Mouse (Mus musculus) spleen, adult 2 months (tissue): ENCODE measurements around the gene Chd4. TPM values are rescaled to one million over a fixed set of nuclear protein-coding genes. Genes with fewer than 3 reads are reported as not detected.

Source experiments
- DNase-seq, 2 experiments: peaks; one replicate each; pipeline versions ENCODE4 v3.0.0 to v3.0.0-alpha.2; 2012 to 2021; ENCODE audit warnings: low spot score in 2 of 2, low read depth in 1 of 2
- H3K27ac ChIP-seq: fragments of 200-500 bp; 2 replicates; pipeline ENCODE4 v1.5.1; 2012; ENCODE audit warnings: low read length, inconsistent platforms; ENCODE audit not compliant: insufficient read depth
- H3K27me3 ChIP-seq: fragments of 200-500 bp; 2 replicates; pipeline ENCODE4 v1.6.1; 2012; ENCODE audit warnings: mild to moderate bottlenecking, moderate library complexity, low read length, inconsistent platforms; ENCODE audit not compliant: control insufficient read depth, insufficient read depth
- H3K36me3 ChIP-seq: fragments of 200-500 bp; 2 replicates; pipeline ENCODE4 v1.6.1; 2012; ENCODE audit warnings: mild to moderate bottlenecking, low read length, inconsistent platforms; ENCODE audit not compliant: control insufficient read depth, insufficient read depth
- H3K4me1 ChIP-seq: fragments of 200-500 bp; 2 replicates; pipeline ENCODE4 v1.6.1; 2011; ENCODE audit warnings: inconsistent platforms; ENCODE audit not compliant: control insufficient read depth, insufficient read depth, insufficient read length
- H3K4me3 ChIP-seq: fragments of 200-500 bp; 2 replicates; pipeline ENCODE4 v1.5.1; 2011; ENCODE audit warnings: mild to moderate bottlenecking, inconsistent platforms; ENCODE audit not compliant: insufficient read depth, insufficient read length; ENCODE audit errors: extremely low read depth
- CTCF ChIP-seq: fragments of 200-500 bp; IDR thresholded peaks from 2 replicates; pipeline ENCODE4 v1.5.1; 2011; ENCODE audit warnings: mild to moderate bottlenecking, inconsistent platforms; ENCODE audit not compliant: insufficient read depth, insufficient read length, insufficient replicate concordance; ENCODE audit errors: extremely low read depth
- POLR2A ChIP-seq: fragments of 200-500 bp; IDR thresholded peaks from 2 replicates; pipeline ENCODE4 v1.6.1; 2011; ENCODE audit warnings: low read depth, low read length, inconsistent platforms
- WGBS: fragments of 180-500 bp; shearing (Covaris S2); methylation state at CpG from one replicate; pipeline ENCODE4 v1.1.7; 2018; 5-methylcytosine and 5-hydroxymethylcytosine counted together
- polyA plus RNA-seq: library from polyadenylated mRNA; depleted of rRNA; stranded (reverse); fragments of >200 nt; gene quantifications from 2 replicates; pipeline ENCODE4 v1.2.3, GENCODE M21; 2012

Chd4 gene
- polyA plus RNA-seq, 1 experiment, result 87.4 TPM

- no peaks in the 10 kb centered on the region for H3K27me3 ChIP-seq
- peak overlapping the region; percentile 87 for H3K4me3 ChIP-seq
- no peak for TF ChIP-seq CTCF
- no peak for TF ChIP-seq POLR2A
- under 1% methylated on average over 39 of the region's 39 CpGs for WGBS
- peak overlapping the region; percentile 67 for H3K27ac ChIP-seq
- peaks cover 19% of the 10 kb centered on the region for H3K36me3 ChIP-seq
- DNase-seq, result peak; percentile 32 to 45
- H3K4me1 ChIP-seq, result peaks cover 10% of the 10 kb centered on the region; the same call in 1 of the 2 replicates
Measured at GRCm38 (mm10) chr6:125164672-125165327, 69.0 kb downstream of the Chd4 start.

GRCm38 (mm10) chr6:125165328-125165891, 69.6 kb downstream of the Chd4 start:
- TF ChIP-seq POLR2A, result peak; percentile 98
- TF ChIP-seq CTCF, result no peak
- under 1% methylated on average over 36 of the region's 36 CpGs for WGBS
- peaks cover 16% of the 10 kb centered on the region for H3K36me3 ChIP-seq

DNA sequence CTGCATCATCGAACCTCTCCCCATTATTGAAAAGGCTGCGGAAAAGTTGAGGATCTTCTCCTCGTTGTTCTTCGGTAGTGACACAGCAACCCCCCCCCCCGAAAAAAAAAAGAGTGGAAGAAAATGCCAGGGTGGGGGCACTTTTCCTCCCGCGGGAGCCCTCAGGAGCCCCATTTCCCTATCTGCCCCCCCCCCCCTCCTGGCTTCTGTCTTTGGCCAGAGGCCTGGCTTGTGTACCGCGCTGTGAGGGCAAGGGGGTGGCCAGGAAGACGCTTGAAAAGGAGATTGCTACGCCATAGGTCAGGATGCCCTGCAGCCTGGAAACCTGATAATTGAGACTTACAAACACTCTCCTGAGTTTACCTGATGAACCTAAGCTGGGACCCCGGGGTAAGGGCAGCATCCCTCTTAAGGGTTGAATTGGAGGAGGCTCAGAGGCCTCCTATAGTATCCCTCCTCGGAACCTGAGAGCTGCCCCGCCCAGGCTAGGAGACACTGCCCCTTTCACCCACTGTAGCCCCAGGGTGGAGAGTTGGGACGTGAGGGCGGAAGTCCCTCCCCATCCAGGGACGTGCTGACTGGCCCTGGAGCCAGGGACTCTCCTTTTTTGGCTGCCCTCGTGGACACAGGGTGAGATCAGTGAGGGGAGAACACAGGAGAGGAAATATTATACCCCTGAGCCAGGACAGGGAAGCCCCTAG, 70.4 kb downstream of the Chd4 start, which contains the start of gene Gapdh:
TSS of gene Gapdh (minus strand) at position 417 of the 701 bp plus-strand sequence.
- WGBS, result 6% methylated on average over 18 of the region's 18 CpGs
- H3K4me1 ChIP-seq, result peaks cover 10% of the 10 kb centered on the region; the same call in 1 of the 2 replicates
- no peak for DNase-seq

More at GRCm38 (mm10) chr6:125165328-125165891, 69.6 kb downstream of the Chd4 start:
- H3K27me3 ChIP-seq, result no peaks in the 10 kb centered on the region
- peaks cover 10% of the 10 kb centered on the region; the same call in 1 of the 2 replicates for H3K4me1 ChIP-seq
- DNase-seq, result peak; percentile 90 to 94
- H3K27ac ChIP-seq, result peak overlapping the region; percentile 67
- H3K4me3 ChIP-seq, result peak overlapping the region; percentile 87

DNA sequence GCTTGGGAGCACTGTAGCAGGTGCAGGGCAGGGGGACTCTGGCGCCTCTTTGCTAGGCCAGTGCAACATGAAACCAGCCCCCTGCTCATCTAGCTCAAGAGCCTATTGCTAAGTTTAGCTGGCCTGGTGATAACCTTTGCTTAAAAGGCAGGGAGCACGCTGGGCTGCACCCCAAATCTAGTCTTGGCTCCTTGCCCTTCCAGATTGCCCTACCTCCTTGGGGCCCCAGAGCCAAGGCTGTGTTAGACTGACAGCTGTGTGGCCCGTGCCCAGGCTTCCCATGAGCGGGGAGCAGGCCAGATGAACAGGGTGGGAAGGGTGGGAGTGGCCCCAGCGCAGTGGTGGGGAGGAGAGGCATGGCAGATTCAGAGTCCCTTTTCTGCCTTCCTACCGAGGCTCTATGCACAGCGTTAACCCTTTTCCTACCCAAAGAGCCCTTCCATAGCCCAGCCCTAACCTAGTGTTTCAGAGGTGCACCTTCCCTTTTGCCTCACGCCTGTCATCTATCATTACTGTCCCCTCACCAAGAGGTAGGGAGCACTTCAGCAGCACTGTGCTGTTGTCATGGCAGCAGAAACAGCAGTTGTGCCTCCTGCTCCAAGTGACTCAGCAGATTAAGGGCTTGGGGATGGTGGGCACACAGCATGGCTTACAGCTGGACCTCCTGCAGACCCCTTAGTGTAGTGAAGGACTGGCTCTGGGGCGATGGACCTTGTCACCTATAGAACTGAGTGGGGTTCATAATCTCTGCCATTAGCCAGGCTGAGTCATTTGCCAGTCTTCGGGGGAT, 71.3 kb downstream of the Chd4 start:
- H3K27ac ChIP-seq, result no peak overlapping the region
- no peak for DNase-seq
- peaks cover 10% of the 10 kb centered on the region for H3K36me3 ChIP-seq

More for the DNA sequence above, 70.4 kb downstream of the Chd4 start, which contains the start of gene Gapdh:
- peaks cover 13% of the 10 kb centered on the region for H3K36me3 ChIP-seq
- TF ChIP-seq CTCF, result no peak
- H3K27ac ChIP-seq, result peak within 1 kb of the TSS; percentile 67
- H3K4me3 ChIP-seq, result peak within 1 kb of the TSS; percentile 87
- H3K27me3 ChIP-seq, result no peaks in the 10 kb centered on the region

GRCm38 (mm10) chr6:125168086-125168485, 72.3 kb downstream of the Chd4 start:
- Histone ChIP-seq H3K36me3 (peaks cover 12% of the 10 kb centered on the region), H3K4me3 (no peak overlapping the region), H3K27me3 (no peaks in the 10 kb centered on the region), H3K27ac (no peak overlapping the region), H3K4me1 (peaks cover 10% of the 10 kb centered on the region; the same call in 1 of the 2 replicates)
- DNase-seq, result no peak
- 96% methylated on average over 14 of the region's 14 CpGs for WGBS
- TF ChIP-seq CTCF, result no peak
- TF ChIP-seq POLR2A, result no peak

More for the DNA sequence above, 71.3 kb downstream of the Chd4 start:
- WGBS, result 58% methylated on average over 10 of the region's 10 CpGs
- Histone ChIP-seq H3K4me1 (peaks cover 10% of the 10 kb centered on the region; the same call in 1 of the 2 replicates), H3K4me3 (no peak overlapping the region), H3K27me3 (no peaks in the 10 kb centered on the region)
- TF ChIP-seq CTCF (no peak), POLR2A (no peak)

DNA sequence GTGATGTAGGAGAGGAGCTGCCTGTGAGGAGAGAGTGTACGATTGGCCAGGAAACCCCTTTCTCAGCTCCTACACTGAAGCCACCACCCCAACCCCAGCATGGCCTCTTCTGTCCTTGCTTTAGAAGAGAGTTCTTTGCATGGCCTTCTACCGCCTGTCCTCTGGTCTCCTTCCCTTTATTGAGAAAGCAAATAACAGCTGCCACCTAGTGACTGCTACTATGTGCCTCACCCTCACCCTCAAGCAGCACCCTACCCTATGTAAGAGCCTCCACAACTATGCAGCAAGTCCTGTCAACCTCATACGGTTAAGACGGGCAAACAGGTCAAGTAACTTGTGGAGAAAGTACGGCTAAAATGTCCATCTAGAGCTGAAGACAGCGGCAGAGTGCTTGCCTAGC, 74.4 kb downstream of the Chd4 start:
- TF ChIP-seq CTCF (no peak), POLR2A (no peak)
- Histone ChIP-seq H3K36me3 (peaks cover 17% of the 10 kb centered on the region), H3K4me1 (no peaks in the 10 kb centered on the region; the same call in 1 of the 2 replicates), H3K4me3 (no peak overlapping the region), H3K27ac (no peak overlapping the region), H3K27me3 (no peaks in the 10 kb centered on the region)
- 87% methylated on average over 6 of the region's 6 CpGs for WGBS
- DNase-seq, result no peak
